Mouse (Mus musculus) cerebellum, adult 2 months (tissue): Measurements from ENCODE around the gene Rimkla. TPM values are rescaled to one million over a fixed set of nuclear protein-coding genes. Genes with fewer than 3 reads are reported as not detected.

Source experiments
- DNase-seq, 2 experiments: peaks; one replicate each; pipeline ENCODE4 v3.0.0; 2021
- H3K27ac ChIP-seq: fragments of 200-500 bp; 2 replicates; pipeline ENCODE4 v1.5.1; 2012; ENCODE audit warnings: low read length, control low read depth, inconsistent platforms; ENCODE audit not compliant: insufficient read depth
- H3K27me3 ChIP-seq: fragments of 200-500 bp; 2 replicates; pipeline ENCODE4 v1.6.1; 2012; ENCODE audit warnings: inconsistent platforms, mild to moderate bottlenecking, low read length, moderate library complexity; ENCODE audit not compliant: control insufficient read depth, insufficient read depth
- H3K4me1 ChIP-seq: fragments of 200-500 bp; 2 replicates; pipeline ENCODE4 v1.6.1; 2011; ENCODE audit warnings: low read length; ENCODE audit not compliant: control insufficient read depth, insufficient read depth
- H3K4me3 ChIP-seq: fragments of 200-500 bp; replicated peaks from 2 replicates; pipeline ENCODE3; 2011; ENCODE audit warnings: mild to moderate bottlenecking, low read depth, low read length, control low read depth; ENCODE audit not compliant: insufficient read depth
- CTCF ChIP-seq: fragments of 200-500 bp; IDR thresholded peaks from 2 replicates; pipeline ENCODE4 v1.5.1; 2011; ENCODE audit warnings: low read depth, mild to moderate bottlenecking, control low read depth, low read length, moderate library complexity, borderline replicate concordance; ENCODE audit not compliant: insufficient read depth
- POLR2A ChIP-seq: fragments of 200-500 bp; IDR thresholded peaks from 2 replicates; pipeline ENCODE4 v1.6.1; 2011; ENCODE audit warnings: low read length, control low read depth, borderline replicate concordance; ENCODE audit not compliant: insufficient read depth
- WGBS: fragments of 180-500 bp; shearing (Covaris S2); methylation state at CpG from one replicate; pipeline ENCODE4 v1.1.7; 2018; 5-methylcytosine and 5-hydroxymethylcytosine counted together
- polyA plus RNA-seq: library from polyadenylated mRNA; depleted of rRNA; stranded (reverse); fragments of >200 nt; gene quantifications from 2 replicates; pipeline ENCODE4 v1.2.3, GENCODE M21; 2012

Rimkla gene
- polyA plus RNA-seq, 1 experiment = 39.2 TPM

DNA sequence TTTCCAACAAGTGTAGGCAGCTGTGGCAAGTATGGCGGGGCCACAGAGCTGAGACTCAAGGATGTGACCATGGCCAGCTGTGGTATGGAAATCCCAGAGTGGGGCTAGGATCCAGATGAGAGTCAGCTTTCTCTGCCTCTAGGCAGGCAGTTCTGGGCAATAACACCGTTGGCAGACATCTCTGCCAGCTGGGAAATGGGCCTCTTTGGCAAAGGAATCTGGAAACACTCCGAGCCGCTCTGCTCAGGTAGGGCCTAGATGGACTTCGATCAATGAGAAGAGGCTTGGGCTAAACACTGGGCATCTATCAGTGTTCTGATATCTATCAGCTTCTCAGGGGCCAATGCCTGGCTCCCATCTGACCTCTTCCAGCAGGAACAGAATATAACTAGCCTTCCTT lies 26.6 kb downstream of the Rimkla start:
- Histone ChIP-seq H3K4me3 (no peak overlapping the region), H3K27ac (no peak overlapping the region), H3K4me1 (peaks cover 30% of the 10 kb centered on the region), H3K27me3 (no peaks in the 10 kb centered on the region)
- TF ChIP-seq CTCF (no peak), POLR2A (no peak)
- peak in 1 of 2 experiments; percentile 36 for DNase-seq
- WGBS = 54% methylated on average over 5 of the region's 5 CpGs

DNA sequence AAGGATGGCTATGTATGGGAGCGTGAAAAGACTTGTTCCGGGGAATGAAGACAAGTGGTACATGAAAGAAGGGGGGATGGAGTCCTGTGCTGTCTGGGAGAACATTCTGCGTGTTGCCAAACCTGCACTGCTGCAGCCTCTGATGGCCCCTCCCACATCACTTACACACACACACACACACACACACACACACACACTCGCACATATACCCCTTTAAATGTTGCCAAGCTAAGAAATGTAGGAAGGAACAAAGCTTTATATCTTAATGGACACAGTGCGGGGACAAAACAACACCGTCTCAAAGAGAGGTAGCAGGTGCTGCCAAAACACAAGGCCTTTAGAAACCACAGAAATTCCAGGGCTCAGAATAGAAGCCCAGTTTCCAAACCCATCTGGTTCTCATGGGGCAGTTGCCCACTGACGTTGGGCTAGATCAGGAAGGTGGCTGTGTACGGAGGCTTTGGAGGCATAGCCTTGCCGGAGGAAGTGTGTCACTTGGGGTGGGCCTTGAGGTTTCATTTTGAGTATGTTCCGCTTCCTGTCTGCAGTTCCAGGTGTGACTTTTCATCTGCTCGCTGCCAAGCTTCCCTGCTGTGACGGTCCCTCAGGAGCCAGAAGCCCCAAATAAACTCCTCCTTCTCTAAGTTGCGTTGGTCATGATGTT lies 28.5 kb downstream of the Rimkla start:
- WGBS = 75% methylated on average over 13 of the region's 13 CpGs
- Histone ChIP-seq H3K27me3 (no peaks in the 10 kb centered on the region), H3K27ac (no peak overlapping the region), H3K4me3 (no peak overlapping the region), H3K4me1 (peaks cover 34% of the 10 kb centered on the region)
- DNase-seq = no peak
- TF ChIP-seq POLR2A = no peak
- no peak for TF ChIP-seq CTCF

DNA sequence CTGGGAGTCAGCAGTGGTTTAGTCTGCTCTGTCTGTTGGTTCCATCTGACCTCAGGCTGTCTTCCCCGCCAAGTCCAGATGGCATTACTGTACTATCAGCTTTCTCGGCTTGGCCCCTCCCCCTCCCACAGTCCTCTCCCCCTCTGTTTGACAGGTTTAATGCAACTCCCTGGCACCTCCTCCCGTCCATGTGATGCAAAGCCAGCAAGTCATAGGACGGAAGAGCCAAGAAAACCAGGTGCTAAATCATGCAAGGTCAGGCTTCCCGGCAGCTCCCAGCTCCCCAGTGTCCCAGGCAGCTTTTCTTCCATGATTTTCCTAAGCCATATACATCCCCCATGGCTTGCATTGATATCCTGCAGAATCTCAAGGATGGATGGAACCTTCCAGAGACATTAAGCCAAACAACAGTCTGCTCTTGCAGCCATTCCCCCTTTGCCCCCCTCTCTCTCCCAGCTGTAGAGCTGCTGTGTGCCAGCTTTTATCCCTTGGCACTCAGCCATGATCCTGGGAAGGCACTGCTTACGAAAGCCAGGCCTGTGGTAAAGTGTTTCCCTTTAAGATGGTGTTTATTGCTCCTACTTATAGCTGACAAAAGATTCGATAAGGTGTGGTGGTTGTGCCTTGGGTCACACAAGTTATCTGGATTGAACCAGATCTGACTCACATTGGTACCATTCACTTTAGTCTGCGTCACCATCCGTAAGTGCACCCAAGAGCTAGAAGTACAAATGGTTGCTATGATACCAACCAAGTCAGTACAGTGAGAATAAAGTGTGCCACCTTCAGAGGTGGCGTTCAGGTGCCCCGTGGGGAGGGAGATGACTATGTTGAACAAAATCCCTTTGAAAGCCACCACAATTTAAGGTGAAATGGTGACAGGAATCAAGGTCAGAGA lies 29.3 kb downstream of the Rimkla start:
- no peak overlapping the region for H3K4me3 ChIP-seq
- no peak for TF ChIP-seq POLR2A
- TF ChIP-seq CTCF = no peak
- WGBS = 29% methylated on average over 11 of the region's 11 CpGs
- H3K27me3 ChIP-seq = no peaks in the 10 kb centered on the region
- DNase-seq = peak; percentile 73 to 84
- H3K4me1 ChIP-seq = peaks cover 30% of the 10 kb centered on the region
- peak overlapping the region; percentile 38; the same call in 1 of the 2 replicates for H3K27ac ChIP-seq

DNA sequence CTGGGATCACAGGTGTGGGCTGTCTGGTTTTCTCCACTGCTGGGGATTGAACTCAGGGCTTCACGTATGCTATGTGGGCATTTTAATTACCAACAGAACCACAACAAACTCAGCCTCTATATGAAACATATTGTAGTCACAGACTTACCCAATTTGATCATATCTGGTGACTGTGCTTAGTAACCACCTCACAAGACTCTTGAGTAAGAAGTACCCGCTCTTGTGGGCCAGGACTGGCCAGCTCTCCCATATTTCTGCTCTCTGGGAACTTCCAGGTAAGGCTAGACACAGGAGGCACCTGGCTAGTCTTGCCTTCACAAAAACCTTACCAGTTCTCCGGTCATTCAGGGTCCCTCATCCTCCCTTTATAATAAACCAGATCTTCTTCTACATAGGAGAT lies 30.0 kb downstream of the Rimkla start:
- Histone ChIP-seq H3K27ac (no peak overlapping the region), H3K4me1 (peaks cover 26% of the 10 kb centered on the region), H3K27me3 (no peaks in the 10 kb centered on the region), H3K4me3 (no peak overlapping the region)
- 70% methylated on average over 3 of the region's 3 CpGs for WGBS
- TF ChIP-seq CTCF (no peak), POLR2A (no peak)
- no peak for DNase-seq

DNA sequence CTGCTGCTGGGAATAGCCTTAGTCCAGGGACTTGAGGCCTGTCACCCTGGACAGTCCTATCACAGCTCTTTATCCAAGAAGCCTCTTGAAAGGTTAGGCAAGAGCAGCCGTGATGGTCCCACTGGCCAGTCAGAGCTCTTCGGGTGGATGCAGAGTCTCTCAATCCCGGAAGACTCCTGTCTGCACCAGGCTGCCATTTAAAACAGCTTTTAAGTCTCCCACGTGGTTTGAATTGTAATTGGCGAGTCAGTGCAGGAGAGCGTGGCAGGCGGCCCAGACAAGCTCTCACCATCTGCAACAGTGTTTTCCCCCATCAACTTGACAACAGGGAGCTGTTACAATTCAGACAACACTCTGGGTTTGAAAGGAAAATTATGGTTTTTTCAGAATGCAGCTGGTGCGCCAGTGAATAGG lies 31.7 kb downstream of the Rimkla start:
- WGBS = 2% methylated on average over 8 of the region's 8 CpGs

DNA sequence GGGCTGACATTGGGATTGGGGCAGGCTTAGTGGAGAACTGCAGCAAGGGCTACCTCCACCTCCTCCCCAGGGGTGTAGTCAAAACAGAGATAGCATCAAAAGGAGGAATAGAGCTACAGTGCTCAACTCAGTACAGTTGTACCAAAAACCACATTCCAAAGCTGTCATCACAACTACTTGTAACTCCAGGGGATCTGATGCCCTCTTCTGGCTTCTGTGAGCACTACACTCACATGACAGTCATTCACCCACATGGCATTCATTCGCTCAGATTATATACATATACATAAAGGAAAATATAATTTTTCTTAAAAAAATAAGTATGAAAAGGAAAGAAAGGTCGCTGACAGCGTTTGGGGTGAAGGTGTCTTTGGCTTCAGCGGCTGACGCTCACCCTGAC lies 32.1 kb downstream of the Rimkla start:
- peak in 1 of 2 experiments; percentile 42 for DNase-seq
- WGBS = 22% methylated on average over 5 of the region's 5 CpGs
- Histone ChIP-seq H3K27ac (peak overlapping the region; percentile 77), H3K4me1 (peaks cover 25% of the 10 kb centered on the region), H3K4me3 (no peak overlapping the region), H3K27me3 (no peaks in the 10 kb centered on the region; the same call in 1 of the 2 replicates)
- TF ChIP-seq POLR2A (no peak), CTCF (peak; percentile 21; the same call in 1 of the 2 replicates)

More for the DNA sequence above, 31.7 kb downstream of the Rimkla start:
- TF ChIP-seq POLR2A (no peak), CTCF (no peak)
- no peak overlapping the region for H3K4me3 ChIP-seq
- H3K27me3 ChIP-seq = no peaks in the 10 kb centered on the region
- peaks cover 25% of the 10 kb centered on the region for H3K4me1 ChIP-seq
- peak; percentile 85 to 89 for DNase-seq
- peak overlapping the region; percentile 77 for H3K27ac ChIP-seq

DNA sequence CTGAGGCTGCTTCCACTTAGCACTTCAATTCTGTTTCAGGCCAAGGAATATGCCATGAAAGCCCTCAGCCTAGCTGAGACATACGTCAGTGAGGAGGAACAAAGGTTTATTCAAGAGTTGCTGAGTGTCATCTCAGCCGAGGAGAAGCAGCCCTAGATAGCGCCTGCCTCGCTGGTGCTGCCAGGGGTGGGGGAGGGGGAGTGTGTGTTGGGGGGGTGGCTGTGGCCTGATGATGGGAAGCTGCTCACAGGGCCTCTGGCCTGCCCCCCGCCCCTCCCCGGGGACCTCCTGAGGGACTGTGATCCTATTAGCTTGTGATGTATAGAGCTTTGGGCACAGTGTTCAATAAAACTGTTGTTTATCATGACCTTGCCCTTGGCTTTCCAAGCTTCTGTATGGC lies 38.9 kb downstream of the Rimkla start:
- no peak for TF ChIP-seq POLR2A
- no peak for TF ChIP-seq CTCF
- no peak for DNase-seq
- Histone ChIP-seq H3K27me3 (no peaks in the 10 kb centered on the region; the same call in 1 of the 2 replicates), H3K4me3 (no peak overlapping the region), H3K4me1 (no peaks in the 10 kb centered on the region), H3K27ac (no peak overlapping the region)
- 35% methylated on average over 6 of the region's 6 CpGs for WGBS
